9 mouse cellular contexts compared by ENCODE assay signal in genomic region chr10:81494260-81495041, GRCm38 (mm10). TPM values are rescaled to one million over a fixed set of nuclear protein-coding genes. Genes with fewer than 3 reads are reported as not detected.
DNase-seq lines count a peak whose midpoint lies in the region; ATAC-seq and TF ChIP-seq lines count a peak whose summit lies in the region.
"Had no signal": no experiment of that assay in that cellular context is flagged by ENCODE, and none has a peak within 500 bp of the region (broad histone marks: within the 10 kb centered on the region; RNA-seq: fewer than 3 reads in every experiment).

No protein-coding gene starts in this region.

- H3K9ac ChIP-seq in heart, embryonic 12.5 days, result no peak overlapping the region; the same call in 1 of the 2 replicates
- 0 out of 2 replicates have a peak overlapping the region, but pooled peaks have one; percentile 2 for H3K9ac ChIP-seq in intestine, embryonic 15.5 days
- peak overlapping the region; percentile 77; the same call in 1 of the 2 replicates for H3K9ac ChIP-seq in midbrain, embryonic 14.5 days (replicated peaks; ENCODE audit: low read length)

- no peak for ATAC-seq in heart, embryonic 12.5 days (ENCODE audit: insufficient number of reproducible peaks, low FRiP score)
- ATAC-seq in intestine, embryonic 15.5 days, result no peak
- ATAC-seq in midbrain, embryonic 14.5 days (ENCODE audit: low FRiP score, low TSS enrichment), result no peak
- no peak for ATAC-seq in frontal cortex, adult (ENCODE audit: low TSS enrichment)
- ATAC-seq in megakaryocyte-erythroid progenitor cell, adult 5-6 weeks (replicated peaks; ENCODE audit: low FRiP score, low TSS enrichment, poor library complexity, severe bottlenecking), result no peak
- ATAC-seq: Patski had no signal

- TF ChIP-seq POLR2A in kidney, adult 2 months (IDR thresholded peaks at IDR 0.05; ENCODE audit: low read depth, low read length), result no peak

- no peak for DNase-seq in heart, postnatal 36 days
- no peak for DNase-seq in midbrain, embryonic 14.5 days
- DNase-seq in kidney, adult 2 months, result no peak

- peaks cover 19% of the 10 kb centered on the region for H3K4me1 ChIP-seq in heart, embryonic 12.5 days (replicated peaks)
- peaks cover 25% of the 10 kb centered on the region for H3K4me1 ChIP-seq in brown adipose tissue, adult 24 weeks (ENCODE audit: control insufficient read depth, insufficient read depth, insufficient read length, low read length)
- H3K4me1 ChIP-seq in intestine, embryonic 15.5 days (replicated peaks), result peaks cover 22% of the 10 kb centered on the region
- peaks cover 17% of the 10 kb centered on the region for H3K4me1 ChIP-seq in midbrain, embryonic 14.5 days (ENCODE audit: control insufficient read depth, insufficient read depth, low read length)
- peaks cover 8% of the 10 kb centered on the region; the same call in 1 of the 2 replicates for H3K4me1 ChIP-seq in kidney, adult 2 months (ENCODE audit: control insufficient read depth, insufficient read depth, low read length)

- no peak for TF ChIP-seq CTCF in kidney, adult 2 months (conservative IDR thresholded peaks at IDR 0.05; ENCODE audit: insufficient read depth, insufficient read length, low read depth, low read length)

- H3K4me2 ChIP-seq in heart, embryonic 12.5 days, result peak overlapping the region; percentile 99
- peak overlapping the region; percentile 91 for H3K4me2 ChIP-seq in intestine, embryonic 15.5 days (replicated peaks)
- H3K4me2 ChIP-seq in midbrain, embryonic 14.5 days (ENCODE audit: low read length), result peak overlapping the region; percentile 96

- no peaks in the 10 kb centered on the region for H3K9me3 ChIP-seq in heart, embryonic 12.5 days (replicated peaks)
- no peaks in the 10 kb centered on the region for H3K9me3 ChIP-seq in intestine, embryonic 15.5 days
- no peaks in the 10 kb centered on the region for H3K9me3 ChIP-seq in midbrain, embryonic 14.5 days (ENCODE audit: control insufficient read depth, low read length)

- H3K27me3 ChIP-seq in heart, embryonic 12.5 days (replicated peaks), result no peaks in the 10 kb centered on the region
- H3K27me3 ChIP-seq in intestine, embryonic 15.5 days (replicated peaks), result no peaks in the 10 kb centered on the region
- no peaks in the 10 kb centered on the region for H3K27me3 ChIP-seq in midbrain, embryonic 14.5 days (ENCODE audit: control insufficient read depth, insufficient read depth, low read length)
- no peaks in the 10 kb centered on the region for H3K27me3 ChIP-seq in kidney, adult 2 months (replicated peaks; ENCODE audit: control insufficient read depth, insufficient read depth, low read length)
- H3K27me3 ChIP-seq: Patski had no signal

- intact Hi-C loops in heart, postnatal 36 days (cut with DNase I), result loop anchor here (10.0 kb wide), 1 partner anchor 590 kb away; the partner anchor contains the start of gene Timm13

- 84% methylated on average over 11 of the region's 11 CpGs for WGBS in heart, embryonic 12.5 days
- 69% methylated on average over 11 of the region's 11 CpGs for WGBS in intestine, embryonic 15.5 days
- 88% methylated on average over 11 of the region's 11 CpGs for WGBS in midbrain, embryonic 14.5 days
- WGBS in kidney, adult 2 months, result 73% methylated on average over 11 of the region's 11 CpGs

- no peak overlapping the region for H3K27ac ChIP-seq in heart, embryonic 12.5 days (ENCODE audit: poor library complexity, severe bottlenecking)
- H3K27ac ChIP-seq in brown adipose tissue, adult 24 weeks (replicated peaks; ENCODE audit: low read depth, low read length), result no peak overlapping the region
- no peak overlapping the region for H3K27ac ChIP-seq in intestine, embryonic 15.5 days
- H3K27ac ChIP-seq in midbrain, embryonic 14.5 days (replicated peaks; ENCODE audit: low read depth, low read length), result no peak overlapping the region
- H3K27ac ChIP-seq in kidney, adult 2 months (ENCODE audit: insufficient read depth, low read depth, low read length), result no peak overlapping the region

- no peak overlapping the region for H3K4me3 ChIP-seq in heart, embryonic 12.5 days
- peak overlapping the region; percentile 77 for H3K4me3 ChIP-seq in brown adipose tissue, adult 24 weeks (ENCODE audit: insufficient read depth, low read depth, low read length)
- H3K4me3 ChIP-seq in intestine, embryonic 15.5 days (replicated peaks), result peak overlapping the region; percentile 89
- peak overlapping the region; percentile 80; the same call in 1 of the 2 replicates for H3K4me3 ChIP-seq in midbrain, embryonic 14.5 days (replicated peaks; ENCODE audit: low read depth, low read length)
- no peak overlapping the region for H3K4me3 ChIP-seq in kidney, adult 2 months (ENCODE audit: insufficient read depth, low read depth, low read length)

- H3K36me3 ChIP-seq in heart, embryonic 12.5 days, result peaks cover 46% of the 10 kb centered on the region
- peaks cover 36% of the 10 kb centered on the region for H3K36me3 ChIP-seq in intestine, embryonic 15.5 days
- peaks cover 38% of the 10 kb centered on the region for H3K36me3 ChIP-seq in midbrain, embryonic 14.5 days (ENCODE audit: control insufficient read depth, insufficient read depth, low read length)
- H3K36me3 ChIP-seq in kidney, adult 2 months (ENCODE audit: control insufficient read depth, insufficient read depth, low read length), result no peaks in the 10 kb centered on the region; the same call in 1 of the 2 replicates

RNA-seq across cellular contexts. Expression of gene Ncln, which starts 1.7 kb away (rescaled TPM):
- polyA plus RNA-seq in heart, embryonic 12.5 days (2016; fragmentation: Nextera tagmentation; extraction: Ambion mirVana), result 54.9 and 60.2 TPM in 2 replicates
- total RNA-seq in heart, postnatal 36 days (2021), result 10 to 100 TPM; 61.9 to 63.9 TPM
- 13.9 and 17.9 TPM in 2 replicates for polyA plus RNA-seq in brown adipose tissue, adult 24 weeks (2012; ENCODE audit: insufficient read depth, insufficient read length, missing spikeins)
- 98.5 and 118 TPM in 2 replicates for polyA plus RNA-seq in intestine, embryonic 15.5 days (2015; fragmentation: Nextera tagmentation; extraction: Ambion mirVana)
- 51.6 and 51.8 TPM in 2 replicates for polyA plus RNA-seq in midbrain, embryonic 14.5 days (2014; fragmentation: Nextera tagmentation; extraction: Ambion mirVana)
- polyA plus RNA-seq in kidney, adult 2 months (2012; rRNA removed), result 148 and 190 TPM in 2 replicates
- total RNA-seq in megakaryocyte-erythroid progenitor cell, adult 5-6 weeks (2014; fragmentation: Nextera tagmentation), result 91.4 and 117 TPM in 2 replicates
- 42.4 and 71.2 TPM in 2 replicates for total RNA-seq in megakaryocyte-erythroid progenitor cell, adult 5-6 weeks (2017)

RNA-seq across cellular contexts. Expression of gene S1pr4, which starts 5.5 kb away (rescaled TPM):
- polyA plus RNA-seq in heart, embryonic 12.5 days (2016; fragmentation: Nextera tagmentation; extraction: Ambion mirVana), result 0.42 and 0.52 TPM in 2 replicates
- 1 to 10 TPM in 1 of 2 experiments, under 1 TPM in 1; 0.61 to 1.3 TPM for total RNA-seq in heart, postnatal 36 days (2021)
- 0.71 and 0.79 TPM in 2 replicates for polyA plus RNA-seq in brown adipose tissue, adult 24 weeks (2012; ENCODE audit: insufficient read depth, insufficient read length, missing spikeins)
- 1.0 and 1.1 TPM in 2 replicates for polyA plus RNA-seq in intestine, embryonic 15.5 days (2015; fragmentation: Nextera tagmentation; extraction: Ambion mirVana)
- polyA plus RNA-seq in midbrain, embryonic 14.5 days (2014; fragmentation: Nextera tagmentation; extraction: Ambion mirVana), result 0.34 and 0.47 TPM in 2 replicates
- polyA plus RNA-seq in kidney, adult 2 months (2012; rRNA removed), result 2.3 and 4.9 TPM in 2 replicates
- 19.0 and 22.2 TPM in 2 replicates for total RNA-seq in megakaryocyte-erythroid progenitor cell, adult 5-6 weeks (2014; fragmentation: Nextera tagmentation)
- 17.2 and 18.9 TPM in 2 replicates for total RNA-seq in megakaryocyte-erythroid progenitor cell, adult 5-6 weeks (2017)

RNA-seq across cellular contexts. Expression of gene Celf5, which starts 11.9 kb away (rescaled TPM):
- 0.19 and 0.28 TPM in 2 replicates for polyA plus RNA-seq in heart, embryonic 12.5 days (2016; fragmentation: Nextera tagmentation; extraction: Ambion mirVana)
- under 1 TPM in 1 of 2 experiments, not detected in 1; 0.24 TPM for total RNA-seq in heart, postnatal 36 days (2021)
- polyA plus RNA-seq in brown adipose tissue, adult 24 weeks (2012; ENCODE audit: insufficient read depth, insufficient read length, missing spikeins), result 0.63 TPM in 1 of 2 replicates, not detected in the other
- polyA plus RNA-seq in intestine, embryonic 15.5 days (2015; fragmentation: Nextera tagmentation; extraction: Ambion mirVana), result 1.7 TPM in 2 replicates
- polyA plus RNA-seq in midbrain, embryonic 14.5 days (2014; fragmentation: Nextera tagmentation; extraction: Ambion mirVana), result 61.3 and 117 TPM in 2 replicates
- polyA plus RNA-seq in kidney, adult 2 months (2012; rRNA removed), result 0.18 and 0.27 TPM in 2 replicates
- total RNA-seq in megakaryocyte-erythroid progenitor cell, adult 5-6 weeks (2014; fragmentation: Nextera tagmentation), result 0.32 TPM in 1 of 2 replicates, not detected in the other
- 0.38 TPM in 1 of 2 replicates, not detected in the other for total RNA-seq in megakaryocyte-erythroid progenitor cell, adult 5-6 weeks (2017)

RNA-seq across cellular contexts. Expression of gene Gna15, which starts 29.6 kb away (rescaled TPM):
- polyA plus RNA-seq in heart, embryonic 12.5 days (2016; fragmentation: Nextera tagmentation; extraction: Ambion mirVana), result 1.9 and 2.3 TPM in 2 replicates
- under 1 TPM; 0.73 to 0.78 TPM for total RNA-seq in heart, postnatal 36 days (2021)
- not detected in 2 replicates for polyA plus RNA-seq in brown adipose tissue, adult 24 weeks (2012; ENCODE audit: insufficient read depth, insufficient read length, missing spikeins)
- polyA plus RNA-seq in intestine, embryonic 15.5 days (2015; fragmentation: Nextera tagmentation; extraction: Ambion mirVana), result 0.92 and 0.97 TPM in 2 replicates
- 0.69 and 0.88 TPM in 2 replicates for polyA plus RNA-seq in midbrain, embryonic 14.5 days (2014; fragmentation: Nextera tagmentation; extraction: Ambion mirVana)
- polyA plus RNA-seq in kidney, adult 2 months (2012; rRNA removed), result 1.7 and 2.1 TPM in 2 replicates
- total RNA-seq in megakaryocyte-erythroid progenitor cell, adult 5-6 weeks (2014; fragmentation: Nextera tagmentation), result 41.4 and 48.1 TPM in 2 replicates
- 42.6 and 45.2 TPM in 2 replicates for total RNA-seq in megakaryocyte-erythroid progenitor cell, adult 5-6 weeks (2017)
- polyA plus RNA-seq: Patski had no signal

RNA-seq across cellular contexts. Expression of gene Nfic, which starts 39.0 kb away (rescaled TPM):
- polyA plus RNA-seq in heart, embryonic 12.5 days (2016; fragmentation: Nextera tagmentation; extraction: Ambion mirVana), result 39.3 and 40.7 TPM in 2 replicates
- 100 to 1,000 TPM; 115 to 133 TPM for total RNA-seq in heart, postnatal 36 days (2021)
- 40.9 and 42.9 TPM in 2 replicates for polyA plus RNA-seq in brown adipose tissue, adult 24 weeks (2012; ENCODE audit: insufficient read depth, insufficient read length, missing spikeins)
- 52.8 and 56.0 TPM in 2 replicates for polyA plus RNA-seq in intestine, embryonic 15.5 days (2015; fragmentation: Nextera tagmentation; extraction: Ambion mirVana)
- 11.2 and 13.7 TPM in 2 replicates for polyA plus RNA-seq in midbrain, embryonic 14.5 days (2014; fragmentation: Nextera tagmentation; extraction: Ambion mirVana)
- 64.7 and 82.5 TPM in 2 replicates for polyA plus RNA-seq in kidney, adult 2 months (2012; rRNA removed)
- 10.6 and 15.9 TPM in 2 replicates for total RNA-seq in megakaryocyte-erythroid progenitor cell, adult 5-6 weeks (2014; fragmentation: Nextera tagmentation)
- 3.0 and 3.4 TPM in 2 replicates for total RNA-seq in megakaryocyte-erythroid progenitor cell, adult 5-6 weeks (2017)

Comparison
In these comparisons a context has a peak if more than half of its experiments do, and no peak if none do; other contexts are left out.
1. H3K4me3 ChIP-seq: peak in brown adipose tissue, adult 24 weeks (single experiment), intestine, embryonic 15.5 days (single experiment) and midbrain, embryonic 14.5 days (single experiment); none in heart, embryonic 12.5 days (single experiment) and kidney, adult 2 months (single experiment).
2. RNA of gene Celf5, which starts 11.9 kb away (polyA plus RNA-seq): 61.3 to 117 TPM in midbrain, embryonic 14.5 days; 1.7 TPM in intestine, embryonic 15.5 days, 0.63 TPM in brown adipose tissue, adult 24 weeks, 0.18 to 0.27 TPM in kidney, adult 2 months and 0.19 to 0.28 TPM in heart, embryonic 12.5 days; every median in the first group is over 10 times any median in the second.
3. Peak in every context shown above with its lines, with median percentiles within 50 percentile points of each other: H3K4me2 ChIP-seq.